In the genomic region with DNA sequence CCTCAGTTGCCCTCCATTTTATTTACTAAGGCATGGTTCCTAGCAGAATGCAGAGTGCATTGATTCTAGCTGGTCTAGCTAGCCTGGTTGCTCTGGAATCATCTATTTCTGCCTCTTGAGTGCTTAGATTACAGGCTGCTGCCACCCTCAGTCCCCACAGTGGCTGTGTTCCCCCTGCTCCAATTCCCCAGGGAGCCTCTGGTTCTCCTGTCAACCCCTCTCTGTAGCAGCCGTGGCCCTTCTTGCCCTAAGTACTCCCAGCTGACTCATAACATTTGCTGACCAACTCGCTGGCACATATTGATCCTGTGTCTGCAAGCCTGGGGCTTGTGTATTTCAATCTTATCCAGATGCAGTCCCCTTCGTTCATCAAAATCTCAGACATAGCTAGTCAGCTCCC, we compare ENCODE assay signal across 7 mouse cellular contexts.
"Had no signal": no experiment of that assay in that cellular context is flagged by ENCODE, and none has a peak within 500 bp of the region (broad histone marks: within the 10 kb centered on the region; RNA-seq: fewer than 3 reads in every experiment).

No protein-coding gene starts in this region.

- DNase-seq: kidney, adult 2 months; kidney, postnatal 14 days; lung, adult 18-20 months; midbrain, embryonic 14.5 days; right cerebral cortex, postnatal 4 days; spleen, adult 18-20 months; thymus, postnatal 4 days had no signal
